Mouse (Mus musculus) limb, embryonic 14.5 days (tissue): ENCODE data around the gene Elovl6. TPM values are rescaled to one million over a fixed set of nuclear protein-coding genes. Genes with fewer than 3 reads are reported as not detected.

ENCODE experiments used
- ATAC-seq: fragments of 200-750 bp; cut with Nextera tagmentation; 2 replicates; pipeline ENCODE4 v1.8.0; 2017; ENCODE audit warnings: low read depth, moderate number of reproducible peaks, moderate TSS enrichment; ENCODE audit not compliant: low FRiP score
- DNase-seq: peaks from one replicate; pipeline ENCODE4 v3.0.0-alpha.2; 2015; ENCODE audit warnings: low spot score
- H3K27ac ChIP-seq: fragments of 300-500 bp; sonication (generic); replicated peaks from 2 replicates; pipeline ENCODE4 v1.5.1; 2014; ENCODE audit warnings: low read depth, mild to moderate bottlenecking, low read length, moderate library complexity, mixed read lengths
- H3K27me3 ChIP-seq: fragments of 300-500 bp; sonication (generic); 2 replicates; pipeline ENCODE4 v1.6.1; 2014; ENCODE audit warnings: low read length, mixed read lengths; ENCODE audit not compliant: control insufficient read depth, insufficient read depth
- H3K36me3 ChIP-seq: fragments of 300-500 bp; sonication (generic); 2 replicates; pipeline ENCODE4 v1.6.1; 2014; ENCODE audit warnings: mild to moderate bottlenecking, low read length, moderate library complexity, mixed read lengths; ENCODE audit not compliant: control insufficient read depth, insufficient read depth
- H3K4me1 ChIP-seq: fragments of 300-500 bp; sonication (generic); 2 replicates; pipeline ENCODE4 v1.6.1; 2014; ENCODE audit warnings: antibody characterized with exemption, low read length, mixed read lengths; ENCODE audit not compliant: control insufficient read depth, insufficient read depth
- H3K4me2 ChIP-seq: fragments of 300-500 bp; sonication (generic); replicated peaks from 2 replicates; pipeline ENCODE4 v1.6.1; 2014; ENCODE audit warnings: low read depth, mild to moderate bottlenecking, low read length, moderate library complexity; ENCODE audit not compliant: severe bottlenecking
- H3K4me3 ChIP-seq: fragments of 300-500 bp; sonication (generic); replicated peaks from 2 replicates; pipeline ENCODE4 v1.5.1; 2014; ENCODE audit warnings: low read length
- H3K9ac ChIP-seq: fragments of 300-500 bp; sonication (generic); 2 replicates; pipeline ENCODE4 v1.6.1; 2014; ENCODE audit warnings: mild to moderate bottlenecking, low read depth, low read length, moderate library complexity; ENCODE audit not compliant: severe bottlenecking
- H3K9me3 ChIP-seq: fragments of 300-500 bp; sonication (generic); 2 replicates; pipeline ENCODE4 v1.6.1; 2016; ENCODE audit warnings: low read length; ENCODE audit not compliant: control insufficient read depth
- POLR2A ChIP-seq: fragments of 200-500 bp; IDR thresholded peaks from 2 replicates; pipeline ENCODE4 v1.8.0; 2012; ENCODE audit warnings: inconsistent platforms, mild to moderate bottlenecking, moderate library complexity, borderline replicate concordance; ENCODE audit not compliant: insufficient read depth, insufficient read length; ENCODE audit errors: extremely low read depth
- WGBS: fragments of 180-500 bp; shearing (Covaris S2); extraction: QIAGEN DNeasy Blood & Tissue Kit; methylation state at CpG from one replicate; pipeline ENCODE4 v1.1.7; 2014; 5-methylcytosine and 5-hydroxymethylcytosine counted together
- polyA plus RNA-seq, 2 experiments: library from polyadenylated mRNA; depleted of rRNA in 1 of 2; stranded (reverse) in 1 of 2; unstranded in 1 of 2; fragments of >200 nt; fragmentation: Nextera tagmentation in 1 of 2; extraction: Ambion mirVana in 1 of 2; gene quantifications; 2 replicates each; pipeline versions ENCODE4 v1.2.1 to v1.2.3; 2012 to 2014

Gene Elovl6
- polyA plus RNA-seq, 2 experiments = 23.2 to 27.0 TPM

DNA sequence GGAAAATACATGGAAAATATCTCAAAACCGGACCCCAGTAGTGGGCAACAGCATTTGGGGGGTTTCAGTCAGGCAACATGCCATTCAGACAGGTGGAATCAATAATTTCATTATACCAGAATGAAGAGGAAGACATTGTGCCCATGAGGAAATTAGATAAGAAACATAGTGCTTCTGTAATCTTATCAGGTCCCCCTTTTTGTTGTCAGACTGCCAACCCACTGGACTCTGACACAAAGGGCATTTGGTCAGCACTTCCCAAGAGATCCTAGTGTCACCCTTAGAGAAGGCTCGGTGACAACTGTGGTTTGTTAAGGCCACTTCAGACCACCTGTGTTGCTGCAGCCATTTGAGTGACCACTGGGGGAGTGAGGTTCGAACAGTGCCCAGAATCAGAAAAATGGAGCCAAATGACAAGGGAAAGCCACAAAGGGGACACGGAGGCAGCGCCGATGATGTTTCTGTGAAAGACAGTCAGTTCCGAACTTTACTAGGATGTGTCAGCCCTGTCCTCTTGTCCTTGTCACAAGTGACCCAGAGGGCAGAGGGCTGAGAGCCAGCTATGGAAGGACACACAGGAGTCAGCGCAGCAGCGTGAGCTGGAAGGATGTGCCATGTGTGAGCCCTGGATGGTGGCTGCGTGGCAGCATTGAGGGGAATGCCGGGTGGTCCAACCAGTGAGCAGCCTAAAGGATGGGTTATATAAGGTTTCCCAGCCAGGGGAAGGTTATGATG is 46.8 kb downstream of the Elovl6 start:
- no peak overlapping the region for H3K27ac ChIP-seq
- H3K4me2 ChIP-seq = no peak overlapping the region
- no peak for ATAC-seq
- no peak overlapping the region for H3K9ac ChIP-seq
- H3K9me3 ChIP-seq = no peaks in the 10 kb centered on the region
- no peak for TF ChIP-seq POLR2A
- H3K4me3 ChIP-seq = no peak overlapping the region
- no peak for DNase-seq
- no peaks in the 10 kb centered on the region for H3K4me1 ChIP-seq
- peaks cover 4% of the 10 kb centered on the region; the same call in 1 of the 2 replicates for H3K36me3 ChIP-seq
- WGBS = 96% methylated on average over 11 of the region's 11 CpGs
- no peaks in the 10 kb centered on the region for H3K27me3 ChIP-seq

DNA sequence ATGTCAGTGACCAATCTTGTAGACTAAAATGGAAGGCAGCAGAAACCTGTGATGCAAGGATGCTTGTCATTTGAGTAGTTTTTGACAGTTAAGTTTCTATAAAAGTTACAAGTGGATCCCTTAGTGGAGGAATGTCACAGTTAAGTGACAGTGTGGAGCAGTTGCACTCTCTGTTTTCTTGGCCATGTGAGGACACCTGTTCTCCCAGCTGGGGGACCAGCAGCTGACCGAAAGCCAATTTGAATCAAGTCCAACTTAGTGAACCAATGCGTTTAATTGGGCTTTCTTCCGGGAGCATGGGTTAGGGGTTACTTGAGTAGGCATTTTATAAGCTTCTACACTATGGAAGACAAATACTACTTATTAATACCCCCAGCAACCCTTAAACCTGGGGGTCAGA is 48.9 kb downstream of the Elovl6 start:
- no peak overlapping the region for H3K4me3 ChIP-seq
- DNase-seq (peak; percentile 15), ATAC-seq (peak; percentile 67)
- peaks cover 4% of the 10 kb centered on the region; the same call in 1 of the 2 replicates for H3K36me3 ChIP-seq
- H3K4me1 ChIP-seq = no peaks in the 10 kb centered on the region
- no peak overlapping the region for H3K27ac ChIP-seq
- 67% methylated on average over 3 of the region's 3 CpGs for WGBS
- H3K4me2 ChIP-seq = no peak overlapping the region
- H3K27me3 ChIP-seq = no peaks in the 10 kb centered on the region
- no peak for TF ChIP-seq POLR2A
- no peak overlapping the region for H3K9ac ChIP-seq
- no peaks in the 10 kb centered on the region for H3K9me3 ChIP-seq

- Histone ChIP-seq H3K36me3 (no peaks in the 10 kb centered on the region; the same call in 1 of the 2 replicates), H3K4me3 (no peak overlapping the region), H3K9me3 (no peaks in the 10 kb centered on the region), H3K27ac (no peak overlapping the region), H3K27me3 (no peaks in the 10 kb centered on the region), H3K9ac (no peak overlapping the region), H3K4me2 (no peak overlapping the region), H3K4me1 (no peaks in the 10 kb centered on the region)
- no peak for TF ChIP-seq POLR2A
- 71% methylated on average over 4 of the region's 4 CpGs for WGBS
- ATAC-seq = no peak
- DNase-seq = no peak
These were observed 50.3 kb downstream of the Elovl6 start for GRCm38 (mm10) chr3:129582449-129582848.

DNA sequence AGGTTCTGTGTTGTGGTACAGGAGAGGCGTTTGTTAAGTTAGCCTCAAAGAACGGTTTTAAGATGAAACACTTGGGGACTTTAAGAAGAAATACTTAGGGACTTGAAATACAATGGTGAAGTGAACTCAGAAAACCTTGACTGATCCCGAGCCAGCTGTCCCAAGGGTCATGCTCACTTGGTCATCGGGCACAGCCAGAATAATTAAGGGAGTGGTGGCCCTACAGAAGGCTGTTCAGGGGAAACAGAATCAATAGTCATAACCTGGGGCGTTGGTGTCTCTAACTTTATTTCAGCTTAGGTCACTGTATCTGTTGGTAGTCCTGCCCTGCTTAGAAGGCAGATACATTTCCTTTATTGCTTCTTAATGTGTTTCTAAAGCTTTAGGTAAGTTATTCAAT is 51.1 kb downstream of the Elovl6 start:
- TF ChIP-seq POLR2A = no peak
- Histone ChIP-seq H3K9ac (no peak overlapping the region), H3K36me3 (no peaks in the 10 kb centered on the region; the same call in 1 of the 2 replicates), H3K4me2 (no peak overlapping the region), H3K9me3 (no peaks in the 10 kb centered on the region), H3K27me3 (no peaks in the 10 kb centered on the region), H3K4me1 (no peaks in the 10 kb centered on the region), H3K27ac (no peak overlapping the region), H3K4me3 (no peak overlapping the region)
- WGBS = 79% methylated on average over 5 of the region's 5 CpGs
- DNase-seq = no peak
- no peak for ATAC-seq

DNA sequence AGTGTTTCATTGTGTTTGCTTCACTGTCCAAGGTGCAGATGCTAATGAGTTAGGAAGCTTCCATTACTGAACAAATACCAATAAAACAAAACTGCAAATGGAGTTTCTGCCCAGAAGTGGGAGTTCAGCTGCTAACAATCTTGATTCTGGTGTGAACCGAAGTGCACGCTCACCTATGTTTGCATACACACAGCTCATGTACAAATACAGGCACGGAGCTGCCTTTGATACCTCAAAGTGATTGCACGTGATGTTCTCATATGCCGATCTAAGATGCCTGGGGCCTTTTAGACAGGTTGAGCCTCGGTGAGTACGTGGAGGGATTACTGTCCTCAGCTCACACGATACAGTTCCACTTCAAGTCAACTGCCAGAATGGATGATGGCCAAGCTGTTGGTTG is 55.8 kb downstream of the Elovl6 start:
- H3K4me3 ChIP-seq = no peak overlapping the region
- WGBS = 95% methylated on average over 8 of the region's 8 CpGs
- no peaks in the 10 kb centered on the region for H3K9me3 ChIP-seq
- TF ChIP-seq POLR2A = no peak
- no peak for ATAC-seq
- DNase-seq = no peak
- H3K27me3 ChIP-seq = no peaks in the 10 kb centered on the region
- no peaks in the 10 kb centered on the region; the same call in 1 of the 2 replicates for H3K36me3 ChIP-seq
- H3K27ac ChIP-seq = no peak overlapping the region
- H3K4me1 ChIP-seq = no peaks in the 10 kb centered on the region
- no peak overlapping the region for H3K9ac ChIP-seq
- no peak overlapping the region for H3K4me2 ChIP-seq

GRCm38 (mm10) chr3:129588753-129589152 is 56.6 kb downstream of the Elovl6 start:
- TF ChIP-seq POLR2A = no peak
- WGBS = 78% methylated on average over 3 of the region's 3 CpGs
- no peak overlapping the region for H3K4me3 ChIP-seq

More at GRCm38 (mm10) chr3:129588753-129589152, 56.6 kb downstream of the Elovl6 start:
- no peaks in the 10 kb centered on the region for H3K27me3 ChIP-seq
- H3K4me1 ChIP-seq = no peaks in the 10 kb centered on the region
- ATAC-seq (no peak), DNase-seq (no peak)
- no peaks in the 10 kb centered on the region; the same call in 1 of the 2 replicates for H3K36me3 ChIP-seq
- H3K4me2 ChIP-seq = no peak overlapping the region
- no peak overlapping the region for H3K27ac ChIP-seq
- H3K9ac ChIP-seq = no peak overlapping the region
- H3K9me3 ChIP-seq = no peaks in the 10 kb centered on the region
